Mouse (Mus musculus) heart, adult 2 months (tissue): ENCODE results near the gene Mrpl2.

Experiments
- CTCF ChIP-seq: fragments of 200-600 bp; IDR thresholded peaks from 2 replicates; pipeline ENCODE4 v1.8.1; 2022; ENCODE audit warnings: antibody characterized with exemption, mild to moderate bottlenecking, moderate library complexity
- EP300 ChIP-seq: fragments of 200-500 bp; IDR thresholded peaks from 2 replicates; pipeline ENCODE4 v1.6.1; 2011; ENCODE audit warnings: low read depth, low read length, control low read depth; ENCODE audit not compliant: insufficient read depth
- POLR2A ChIP-seq: fragments of 200-500 bp; IDR thresholded peaks from 2 replicates; pipeline ENCODE4 v1.6.1; 2011; ENCODE audit warnings: mild to moderate bottlenecking, low read depth, low read length, control low read depth; ENCODE audit not compliant: insufficient read depth

DNA sequence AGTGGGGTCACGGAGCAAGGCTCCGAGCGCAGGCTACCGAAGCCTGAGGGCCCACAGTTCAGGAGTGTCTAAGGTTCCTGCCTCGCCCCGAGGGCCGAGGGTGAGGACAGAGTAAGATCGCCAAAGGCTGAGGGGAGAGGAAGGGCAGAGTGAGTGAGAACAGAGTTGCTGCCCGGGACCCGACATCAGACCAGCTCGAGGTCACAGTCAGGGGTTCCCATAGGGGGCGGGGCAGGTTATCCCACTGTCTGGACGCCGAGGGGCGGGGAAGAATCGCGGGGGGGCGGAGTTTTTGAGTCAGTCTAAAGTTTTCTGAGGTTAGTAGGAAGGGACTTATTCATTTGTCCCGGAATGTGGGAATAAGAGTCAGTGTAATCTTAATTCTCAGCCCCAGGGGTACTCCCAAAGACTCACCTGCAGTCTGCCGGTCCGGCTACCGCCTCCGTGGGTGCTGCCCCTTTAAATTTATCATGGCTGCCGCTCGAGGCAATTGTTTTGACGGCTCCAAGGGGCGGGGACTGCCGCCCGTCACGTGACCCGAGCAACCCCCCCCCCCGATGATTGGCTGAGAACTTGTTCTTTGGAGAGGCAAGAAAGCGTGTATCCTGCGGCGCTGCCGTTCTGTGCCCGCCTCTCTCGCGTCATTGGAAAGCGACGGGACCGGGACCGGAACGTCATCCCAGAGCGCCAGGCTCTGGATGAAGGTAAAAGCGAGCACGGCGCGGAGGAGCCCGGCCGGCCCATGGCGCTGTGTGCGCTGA is at the start of gene Mrpl2, which contains the start of gene Klc4:
- no peak for TF ChIP-seq CTCF
- TF ChIP-seq POLR2A: peak; percentile 84
- TF ChIP-seq EP300: peak; percentile 69; the same call in 1 of the 2 replicates
